ENCODE assay signal across 30 mouse cellular contexts in the genomic region with DNA sequence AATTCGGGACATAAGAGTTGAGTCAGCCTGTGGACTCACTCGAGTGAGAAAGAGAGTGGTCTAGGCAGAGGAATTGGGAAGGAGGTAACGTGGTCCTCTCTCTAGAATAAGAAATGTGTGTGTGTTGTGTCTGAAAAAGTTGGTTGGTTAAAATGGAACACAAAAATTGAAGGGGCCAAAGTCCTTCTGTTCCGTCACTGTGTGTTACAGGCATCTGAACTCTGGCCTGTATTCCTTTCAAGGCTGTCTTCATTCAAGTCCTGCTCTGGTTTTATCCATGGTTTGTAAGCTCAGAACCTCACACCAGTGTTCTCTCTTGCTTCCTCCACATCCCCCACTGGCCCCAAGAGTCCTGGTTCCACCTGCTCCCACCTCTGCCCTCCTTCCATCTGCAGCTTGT. TPM values are rescaled to one million over a fixed set of nuclear protein-coding genes. Genes with fewer than 3 reads are reported as not detected.
A peak's percentile ranks its signal among the peaks of the same experiment; 100 is the strongest.
DNase-seq lines count a peak whose midpoint lies in the region; ATAC-seq and TF ChIP-seq lines count a peak whose summit lies in the region.
"Had no signal": no experiment of that assay in that cellular context is flagged by ENCODE, and none has a peak within 500 bp of the region (broad histone marks: within the 10 kb centered on the region; RNA-seq: fewer than 3 reads in every experiment).

No protein-coding gene starts in this region.

- no peak overlapping the region for H3K4me2 ChIP-seq in hindbrain, postnatal 0 days (ENCODE audit: low read depth, low read length)
- H3K4me2 ChIP-seq in kidney, embryonic 16.5 days (replicated peaks; ENCODE audit: low read depth, low read length), result no peak overlapping the region
- H3K4me2 ChIP-seq: embryonic facial prominence, embryonic 13.5 days; forebrain, embryonic 12.5 days; forebrain, embryonic 15.5 days; heart, embryonic 12.5 days; heart, embryonic 15.5 days; hindbrain, embryonic 14.5 days had no signal

- peaks cover 9% of the 10 kb centered on the region; the same call in 1 of the 2 replicates for H3K4me1 ChIP-seq in hindbrain, postnatal 0 days (ENCODE audit: insufficient read depth, low read length)
- H3K4me1 ChIP-seq in hindbrain, embryonic 10.5 days (replicated peaks), result no peaks in the 10 kb centered on the region; the same call in 1 of the 2 replicates
- H3K4me1 ChIP-seq in kidney, adult 2 months (ENCODE audit: control insufficient read depth, insufficient read depth, low read length), result peaks cover 9% of the 10 kb centered on the region
- H3K4me1 ChIP-seq in kidney, embryonic 16.5 days (ENCODE audit: insufficient read depth, low read length), result 0 out of 2 replicates have a peak, but pooled peaks cover 3% of the 10 kb centered on the region
- no peaks in the 10 kb centered on the region for H3K4me1 ChIP-seq in liver, adult 2 months (ENCODE audit: control insufficient read depth, insufficient read depth, low read length)
- H3K4me1 ChIP-seq: embryonic facial prominence, embryonic 13.5 days; forebrain, embryonic 12.5 days; heart, embryonic 12.5 days; heart, embryonic 15.5 days had no signal

- ATAC-seq in hindbrain, postnatal 0 days, result no peak
- ATAC-seq in kidney, embryonic 16.5 days (ENCODE audit: low FRiP score, low TSS enrichment), result no peak
- ATAC-seq: Patski had no signal

- no peak for DNase-seq in hindbrain, postnatal 0 days (ENCODE audit: low spot score)
- no peak for DNase-seq in hindbrain, embryonic 10.5 days (ENCODE audit: low spot score)
- peak; percentile 80 for DNase-seq in kidney, adult 2 months
- peak; percentile 49 for DNase-seq in liver, adult 2 months (ENCODE audit: extremely low read depth, low read depth, low spot score)
- no peak for DNase-seq in liver
- DNase-seq in yolk sac, embryonic 10.5 days (ENCODE audit: low spot score), result peak; percentile 7
- DNase-seq in thymus, postnatal 10 days (ENCODE audit: low spot score in 2 of 2), result no peak
- DNase-seq: adrenal gland, postnatal 10 days; adrenal gland, postnatal 36 days; B cell, adult 2 months; cerebellum, adult 2 months; cerebellum, adult 9-11 months; cerebellum, postnatal 36 days; embryo, embryonic 11 days; gastrocnemius, postnatal 25 days; heart, adult 18-20 months; heart, postnatal 10 days; heart, postnatal 36 days had no signal

- H3K79me2 ChIP-seq in liver, adult 2 months (ENCODE audit: control insufficient read depth, insufficient read depth, low read length), result no peaks in the 10 kb centered on the region

- no peak for TF ChIP-seq POLR2A in kidney, adult 2 months (IDR thresholded peaks at IDR 0.05; ENCODE audit: low read depth, low read length)
- TF ChIP-seq POLR2A in liver, adult 2 months (IDR thresholded peaks at IDR 0.05; ENCODE audit: extremely low read depth, insufficient read depth, low read length), result no peak

- TF ChIP-seq CTCF in hindbrain, postnatal 0 days (IDR thresholded peaks at IDR 0.05; ENCODE audit: low read depth), result no peak
- TF ChIP-seq CTCF in kidney, adult 2 months (conservative IDR thresholded peaks at IDR 0.05; ENCODE audit: insufficient read depth, insufficient read length, low read depth, low read length), result no peak
- TF ChIP-seq CTCF in liver, adult 2 months (IDR thresholded peaks at IDR 0.05; ENCODE audit: low read depth, low read length), result no peak

- no peak overlapping the region for H3K9ac ChIP-seq in hindbrain, postnatal 0 days (replicated peaks; ENCODE audit: low read length)
- H3K9ac ChIP-seq in kidney, embryonic 16.5 days (replicated peaks; ENCODE audit: low read length), result no peak overlapping the region
- H3K9ac ChIP-seq in liver, adult 2 months (ENCODE audit: low read depth, low read length), result no peak overlapping the region
- H3K9ac ChIP-seq: embryonic facial prominence, embryonic 13.5 days; forebrain, embryonic 12.5 days; forebrain, embryonic 15.5 days; heart, embryonic 12.5 days; heart, embryonic 15.5 days; hindbrain, embryonic 14.5 days had no signal

- no peak overlapping the region for H3K4me3 ChIP-seq in hindbrain, postnatal 0 days (ENCODE audit: low read length)
- H3K4me3 ChIP-seq in hindbrain, embryonic 10.5 days, result no peak overlapping the region
- H3K4me3 ChIP-seq in kidney, adult 2 months (ENCODE audit: insufficient read depth, low read depth, low read length), result no peak overlapping the region
- H3K4me3 ChIP-seq in kidney, embryonic 16.5 days (ENCODE audit: low read length), result no peak overlapping the region
- H3K4me3 ChIP-seq in liver, adult 2 months (ENCODE audit: insufficient read depth, low read depth, low read length), result no peak overlapping the region
- H3K4me3 ChIP-seq: embryonic facial prominence, embryonic 10.5 days; embryonic facial prominence, embryonic 13.5 days; erythroblast, embryonic 14.5 days; forebrain, embryonic 12.5 days; forebrain, embryonic 15.5 days; heart, embryonic 12.5 days; heart, embryonic 15.5 days had no signal

- no peaks in the 10 kb centered on the region for H3K9me3 ChIP-seq in hindbrain, postnatal 0 days (ENCODE audit: low read length)
- H3K9me3 ChIP-seq in hindbrain, embryonic 10.5 days, result no peaks in the 10 kb centered on the region
- no peaks in the 10 kb centered on the region for H3K9me3 ChIP-seq in kidney, embryonic 16.5 days (ENCODE audit: low read length)
- H3K9me3 ChIP-seq: embryonic facial prominence, embryonic 10.5 days; embryonic facial prominence, embryonic 13.5 days; forebrain, embryonic 12.5 days; forebrain, embryonic 15.5 days; G1E; heart, embryonic 12.5 days; heart, embryonic 15.5 days had no signal

- 70% methylated on average over 4 of the region's 4 CpGs for WGBS in hindbrain, postnatal 0 days
- whole genome bisulfite sequencing in hindbrain, embryonic 10.5 days, result 75% methylated on average over 4 of the region's 4 CpGs
- WGBS in kidney, adult 2 months, result 47% methylated on average over 4 of the region's 4 CpGs
- WGBS in kidney, embryonic 16.5 days, result 67% methylated on average over 4 of the region's 4 CpGs
- WGBS in liver, adult 2 months, result 61% methylated on average over 4 of the region's 4 CpGs

- 0 out of 2 replicates have a peak overlapping the region, but pooled peaks have one; percentile 48 for H3K27ac ChIP-seq in hindbrain, postnatal 0 days
- H3K27ac ChIP-seq in hindbrain, embryonic 10.5 days, result no peak overlapping the region
- peak overlapping the region; percentile 65 for H3K27ac ChIP-seq in kidney, adult 2 months (ENCODE audit: insufficient read depth, low read depth, low read length)
- no peak overlapping the region for H3K27ac ChIP-seq in kidney, embryonic 16.5 days (ENCODE audit: low read length)
- H3K27ac ChIP-seq in liver, adult 2 months (replicated peaks; ENCODE audit: insufficient read depth, low read depth, low read length), result no peak overlapping the region
- H3K27ac ChIP-seq: embryonic facial prominence, embryonic 10.5 days; embryonic facial prominence, embryonic 13.5 days; forebrain, embryonic 12.5 days; forebrain, embryonic 15.5 days; heart, embryonic 15.5 days; hindbrain, embryonic 14.5 days had no signal

- H3K36me3 ChIP-seq in hindbrain, postnatal 0 days (ENCODE audit: insufficient read depth, low read length), result no peaks in the 10 kb centered on the region
- H3K36me3 ChIP-seq in hindbrain, embryonic 10.5 days, result no peaks in the 10 kb centered on the region
- H3K36me3 ChIP-seq in kidney, adult 2 months (ENCODE audit: control insufficient read depth, insufficient read depth, low read length), result no peaks in the 10 kb centered on the region; the same call in 1 of the 2 replicates
- no peaks in the 10 kb centered on the region for H3K36me3 ChIP-seq in kidney, embryonic 16.5 days (ENCODE audit: insufficient read depth, low read length)
- no peaks in the 10 kb centered on the region for H3K36me3 ChIP-seq in liver, adult 2 months (ENCODE audit: control insufficient read depth, insufficient read depth, low read length)
- H3K36me3 ChIP-seq: embryonic facial prominence, embryonic 10.5 days; embryonic facial prominence, embryonic 13.5 days; forebrain, embryonic 12.5 days; forebrain, embryonic 15.5 days; G1E; heart, embryonic 12.5 days; heart, embryonic 15.5 days had no signal

- no peaks in the 10 kb centered on the region for H3K27me3 ChIP-seq in hindbrain, postnatal 0 days (ENCODE audit: insufficient read depth, low read length)
- no peaks in the 10 kb centered on the region for H3K27me3 ChIP-seq in hindbrain, embryonic 10.5 days (ENCODE audit: insufficient read depth, poor library complexity, severe bottlenecking)
- no peaks in the 10 kb centered on the region for H3K27me3 ChIP-seq in kidney, adult 2 months (replicated peaks; ENCODE audit: control insufficient read depth, insufficient read depth, low read length)
- no peaks in the 10 kb centered on the region for H3K27me3 ChIP-seq in kidney, embryonic 16.5 days (ENCODE audit: insufficient read depth, low read length)
- H3K27me3 ChIP-seq in liver, adult 2 months (ENCODE audit: control insufficient read depth, insufficient read depth, low read length), result no peaks in the 10 kb centered on the region
- H3K27me3 ChIP-seq: CH12.LX; embryonic facial prominence, embryonic 13.5 days; forebrain, embryonic 12.5 days; forebrain, embryonic 15.5 days; heart, embryonic 12.5 days; heart, embryonic 15.5 days; Patski had no signal

RNA-seq across cellular contexts. Expression of a gene that starts 33.2 kb away (rescaled TPM):
- 20.0 and 24.5 TPM in 2 replicates for total RNA-seq in hindbrain, postnatal 0 days (2014; rRNA removed)
- polyA plus RNA-seq in hindbrain, postnatal 0 days (2015; fragmentation: Nextera tagmentation; extraction: Ambion mirVana), result 4.1 and 4.5 TPM in 2 replicates
- 1.2 and 1.6 TPM in 2 replicates for polyA plus RNA-seq in hindbrain, embryonic 10.5 days (2016; fragmentation: Nextera tagmentation; extraction: Ambion mirVana)
- 18.7 and 21.3 TPM in 2 replicates for polyA plus RNA-seq in kidney, adult 2 months (2012; rRNA removed)
- 6.5 and 6.8 TPM in 2 replicates for polyA plus RNA-seq in kidney, embryonic 16.5 days (2015; fragmentation: Nextera tagmentation; extraction: Ambion mirVana)
- 0.09 and 0.20 TPM in 2 replicates for total RNA-seq in liver, adult 2 months (2014; rRNA removed)
- 0.09 and 0.11 TPM in 2 replicates for polyA plus RNA-seq in liver, adult 2 months (2012; rRNA removed)
- polyA plus RNA-seq: erythroblast, embryonic 14.5 days; G1E had no signal

Comparison
In these comparisons a context has a peak if more than half of its experiments do, and no peak if none do; other contexts are left out.
1. DNase-seq: peak in kidney, adult 2 months (single experiment), liver, adult 2 months (single experiment) and yolk sac, embryonic 10.5 days (single experiment); none in hindbrain, postnatal 0 days (single experiment), hindbrain, embryonic 10.5 days (single experiment), liver (single experiment) and thymus, postnatal 10 days (0 of 2).
2. H3K27ac ChIP-seq: peak in hindbrain, postnatal 0 days (single experiment) and kidney, adult 2 months (single experiment); none in hindbrain, embryonic 10.5 days (single experiment), kidney, embryonic 16.5 days (single experiment) and liver, adult 2 months (single experiment).